Mouse (Mus musculus) myocyte (in vitro differentiated cells): ENCODE measurements around the gene Anapc7.

ENCODE experiments used
- CEBPB ChIP-seq: IDR thresholded peaks from 2 replicates; pipeline ENCODE4 v1.6.1; 2011; ENCODE audit warnings: mild to moderate bottlenecking, moderate library complexity; ENCODE audit not compliant: poor library complexity, insufficient read depth, severe bottlenecking
- E2F4 ChIP-seq: IDR thresholded peaks from one replicate; pipeline ENCODE4 v1.6.1; 2011; ENCODE audit warnings: mild to moderate bottlenecking, control low read depth, moderate library complexity; ENCODE audit not compliant: insufficient read depth
- MAX ChIP-seq: IDR thresholded peaks from one replicate; pipeline ENCODE4 v1.6.1; 2011; ENCODE audit warnings: low read depth, mild to moderate bottlenecking, control low read depth
- MYOD1 ChIP-seq, 3 experiments: IDR thresholded peaks; one replicate each; pipeline ENCODE4 v1.6.1; 2011; ENCODE audit warnings: control low read depth in 2 of 3, low read depth in 2 of 3, mild to moderate bottlenecking in 2 of 3, moderate library complexity in 1 of 3; ENCODE audit not compliant: insufficient read length in 2 of 3, control insufficient read depth in 1 of 3
- POLR2A ChIP-seq: IDR thresholded peaks from one replicate; pipeline ENCODE4 v1.6.1; 2011; ENCODE audit warnings: low read depth, mild to moderate bottlenecking, control low read depth, moderate library complexity; ENCODE audit not compliant: insufficient read length
- POLR2AphosphoS2 ChIP-seq: IDR thresholded peaks from one replicate; pipeline ENCODE4 v1.6.1; 2011; ENCODE audit warnings: low read depth, control low read depth; ENCODE audit not compliant: insufficient read length
- REST ChIP-seq: IDR thresholded peaks from one replicate; pipeline ENCODE4 v1.6.1; 2011; ENCODE audit warnings: mild to moderate bottlenecking, control low read depth, moderate library complexity; ENCODE audit not compliant: insufficient read depth, insufficient read length
- SRF ChIP-seq: IDR thresholded peaks from one replicate; pipeline ENCODE4 v1.6.1; 2011; ENCODE audit warnings: low read depth; ENCODE audit not compliant: control insufficient read depth, insufficient read length
- TCF12 ChIP-seq: IDR thresholded peaks from one replicate; pipeline ENCODE4 v1.6.1; 2011; ENCODE audit warnings: mild to moderate bottlenecking, control low read depth; ENCODE audit not compliant: poor library complexity, insufficient read depth, severe bottlenecking
- TCF3 ChIP-seq: IDR thresholded peaks from one replicate; pipeline ENCODE4 v1.6.1; 2011; ENCODE audit warnings: low read depth, control low read depth; ENCODE audit not compliant: insufficient read length
- USF1 ChIP-seq: IDR thresholded peaks from one replicate; pipeline ENCODE4 v1.6.1; 2011; ENCODE audit warnings: low read depth, mild to moderate bottlenecking, control low read depth, moderate library complexity

- TF ChIP-seq E2F4 (no peak), POLR2A (no peak), TCF12 (peak; percentile 76), CEBPB (no peak), SRF (no peak), POLR2AphosphoS2 (no peak), MAX (no peak), TCF3 (peak; percentile 96), USF1 (no peak), MYOD1 (IDR thresholded peaks at IDR 0.05; ENCODE audit: control insufficient read depth in 1 of 3, insufficient read length in 2 of 3, low read depth in 2 of 3) (peak; percentile 48 to 98 (median 97)), REST (no peak)
Observed at GRCm38 (mm10) chr5:122439400-122440094, 18.1 kb downstream of the Anapc7 start.
